Mouse (Mus musculus) G1E (cell line): ENCODE results near the gene Vmn2r1. TPM values are rescaled to one million over a fixed set of nuclear protein-coding genes. Genes with fewer than 3 reads are reported as not detected.

Experiments
- polyA plus RNA-seq: library from polyadenylated mRNA; stranded (reverse); fragments of >175 nt; gene quantifications from 2 replicates; pipeline ENCODE4 v1.2.3, GENCODE M21; 2012
- total RNA-seq, 2 experiments: library from RNA; stranded (forward) in 1 of 2; stranded (reverse) in 1 of 2; fragments of 200-1000 nt in 1 of 2; fragments of >200 nt in 1 of 2; fragmentation: Nextera tagmentation in 1 of 2; gene quantifications; 2 replicates each; pipeline ENCODE4 v1.2.3; 2014 to 2017

The Vmn2r1 gene
- total and polyA plus RNA-seq, 3 experiments: 0.16 to 0.30 TPM; not detected in 1

Other genes with a start within 250 kb of the Vmn2r1 start
- gene Plch1, start 182.1 kb upstream of the Vmn2r1 start, total RNA-seq (2014; fragmentation: Nextera tagmentation): not detected in 2 replicates
- gene Plch1, start 182.1 kb upstream of the Vmn2r1 start, total RNA-seq (2017): 0.35 and 0.38 TPM in 2 replicates
- gene Plch1, start 182.1 kb upstream of the Vmn2r1 start, polyA plus RNA-seq: not detected in 2 replicates
- gene E130311K13Rik, start 152.1 kb upstream of the Vmn2r1 start, total RNA-seq (2014; fragmentation: Nextera tagmentation): 8.0 and 9.2 TPM in 2 replicates
- gene E130311K13Rik, start 152.1 kb upstream of the Vmn2r1 start, total RNA-seq (2017): 17.5 and 20.4 TPM in 2 replicates
- gene E130311K13Rik, start 152.1 kb upstream of the Vmn2r1 start, polyA plus RNA-seq: 4.6 TPM in 2 replicates
- 24.5 and 27.5 TPM in 2 replicates for gene Slc33a1, start 116.8 kb upstream of the Vmn2r1 start, total RNA-seq (2014; fragmentation: Nextera tagmentation)
- 24.1 and 26.5 TPM in 2 replicates for gene Slc33a1, start 116.8 kb upstream of the Vmn2r1 start, total RNA-seq (2017)
- gene Slc33a1, start 116.8 kb upstream of the Vmn2r1 start, polyA plus RNA-seq: 15.3 and 16.4 TPM in 2 replicates
- 67.0 and 83.8 TPM in 2 replicates for gene Gmps, start 105.4 kb upstream of the Vmn2r1 start, total RNA-seq (2014; fragmentation: Nextera tagmentation)
- 59.8 and 66.6 TPM in 2 replicates for gene Gmps, start 105.4 kb upstream of the Vmn2r1 start, total RNA-seq (2017)
- gene Gmps, start 105.4 kb upstream of the Vmn2r1 start, polyA plus RNA-seq: 3.6 and 4.4 TPM in 2 replicates
- not detected in 2 replicates for gene Vmn2r2, start 60.4 kb downstream of the Vmn2r1 start, total RNA-seq (2014; fragmentation: Nextera tagmentation)
- gene Vmn2r2, start 60.4 kb downstream of the Vmn2r1 start, total RNA-seq (2017): under 0.01 and 0.06 TPM in 2 replicates
- not detected in 2 replicates for gene Vmn2r2, start 60.4 kb downstream of the Vmn2r1 start, polyA plus RNA-seq
- gene Vmn2r3, start 208.2 kb downstream of the Vmn2r1 start, total RNA-seq (2014; fragmentation: Nextera tagmentation): not detected in 2 replicates
- gene Vmn2r3, start 208.2 kb downstream of the Vmn2r1 start, total RNA-seq (2017): 0.12 and 0.22 TPM in 2 replicates
- not detected in 2 replicates for gene Vmn2r3, start 208.2 kb downstream of the Vmn2r1 start, polyA plus RNA-seq